Mouse (Mus musculus) activated CD4-positive, CD25-positive, alpha-beta regulatory T cell, adult 4 months (primary cell): Measurements from ENCODE around the gene 2310030G06Rik. TPM values are rescaled to one million over a fixed set of nuclear protein-coding genes. Genes with fewer than 3 reads are reported as not detected.

ENCODE experiments used
- ATAC-seq: one replicate; pipeline ENCODE4 v1.8.0; 2017
- polyA plus RNA-seq, 2 experiments: library from polyadenylated mRNA; unstranded; fragments of 100-300 nt; shearing (Covaris generic); gene quantifications; one replicate each; pipeline ENCODE4 v1.2.1; 2017

Gene 2310030G06Rik
- polyA plus RNA-seq, 2 experiments from 2014 or later, result not detected

- no peak for ATAC-seq
These were observed 4.1 kb downstream of the 2310030G06Rik start for GRCm38 (mm10) chr9:50742261-50742660.

GRCm38 (mm10) chr9:50740867-50741784, 5.2 kb downstream of the 2310030G06Rik start:
- no peak for ATAC-seq

- ATAC-seq, result peak; percentile 89
These were observed 7.1 kb downstream of the 2310030G06Rik start, which contains the start of gene Dixdc1 for GRCm38 (mm10) chr9:50738914-50739870. Dixdc1 (minus strand) TSS chr9:50739517.

- no peak for ATAC-seq
These were observed 11.3 kb downstream of the 2310030G06Rik start for GRCm38 (mm10) chr9:50734989-50735388.

GRCm38 (mm10) chr9:50732560-50732959, 13.8 kb downstream of the 2310030G06Rik start:
- no peak for ATAC-seq

GRCm38 (mm10) chr9:50729600-50729999, 16.7 kb downstream of the 2310030G06Rik start:
- ATAC-seq, result no peak

- ATAC-seq, result peak; percentile 43
These were observed 18.2 kb downstream of the 2310030G06Rik start for GRCm38 (mm10) chr9:50727925-50728651.

- no peak for ATAC-seq
These were observed 19.0 kb downstream of the 2310030G06Rik start for GRCm38 (mm10) chr9:50727171-50727924.

- ATAC-seq, result no peak
These were observed 20.3 kb downstream of the 2310030G06Rik start for GRCm38 (mm10) chr9:50725921-50726590.

- no peak for ATAC-seq
These were observed 21.5 kb downstream of the 2310030G06Rik start for GRCm38 (mm10) chr9:50724661-50725330.

- no peak for ATAC-seq
These were observed 22.2 kb downstream of the 2310030G06Rik start for GRCm38 (mm10) chr9:50724147-50724546.

- no peak for ATAC-seq
These were observed 22.9 kb downstream of the 2310030G06Rik start for GRCm38 (mm10) chr9:50723406-50723805.

GRCm38 (mm10) chr9:50722451-50722911, 23.9 kb downstream of the 2310030G06Rik start:
- ATAC-seq, result no peak

- ATAC-seq, result no peak
These were observed 25.3 kb downstream of the 2310030G06Rik start for GRCm38 (mm10) chr9:50721061-50721460.

GRCm38 (mm10) chr9:50718878-50719277, 27.5 kb downstream of the 2310030G06Rik start:
- no peak for ATAC-seq

- ATAC-seq, result no peak
These were observed 32.1 kb downstream of the 2310030G06Rik start for GRCm38 (mm10) chr9:50714188-50714587.

- ATAC-seq, result no peak
These were observed 35.0 kb downstream of the 2310030G06Rik start for GRCm38 (mm10) chr9:50711337-50711736.

GRCm38 (mm10) chr9:50709108-50709507, 37.2 kb downstream of the 2310030G06Rik start:
- no peak for ATAC-seq

- no peak for ATAC-seq
These were observed 41.4 kb downstream of the 2310030G06Rik start for GRCm38 (mm10) chr9:50704907-50705306.
